Mouse (Mus musculus) hindbrain, postnatal 0 days (tissue): ENCODE measurements at regions not wholly inside any gene's neighbourhood (a gene's known extent, or its start where the extent isn't known, plus 50 kb on each side); places are given as distances from the start of the nearest gene placed in this dataset.

Source experiments
- ATAC-seq: fragments of 200-750 bp; cut with Nextera tagmentation; 2 replicates; pipeline ENCODE4 v1.8.0; 2017; ENCODE audit warnings: mild to moderate bottlenecking, moderate TSS enrichment, moderate library complexity
- DNase-seq: peaks from one replicate; pipeline ENCODE4 v3.0.0-alpha.2; 2015; ENCODE audit warnings: low spot score
- H3K27ac ChIP-seq: fragments of 300-500 bp; sonication (generic); 2 replicates; pipeline ENCODE4 v1.5.1; 2014; ENCODE audit warnings: mild to moderate bottlenecking
- H3K27me3 ChIP-seq: fragments of 300-500 bp; sonication (generic); 2 replicates; pipeline ENCODE4 v1.6.1; 2014; ENCODE audit warnings: low read length, mixed read lengths; ENCODE audit not compliant: insufficient read depth
- H3K36me3 ChIP-seq: fragments of 300-500 bp; sonication (generic); 2 replicates; pipeline ENCODE4 v1.6.1; 2014; ENCODE audit warnings: low read length, mixed read lengths; ENCODE audit not compliant: insufficient read depth
- H3K4me1 ChIP-seq: fragments of 300-500 bp; sonication (generic); 2 replicates; pipeline ENCODE4 v1.6.1; 2014; ENCODE audit warnings: antibody characterized with exemption, low read length, mixed read lengths; ENCODE audit not compliant: insufficient read depth
- H3K4me2 ChIP-seq: fragments of 300-500 bp; sonication (generic); 2 replicates; pipeline ENCODE4 v1.6.1; 2014; ENCODE audit warnings: low read depth, mild to moderate bottlenecking, low read length, moderate library complexity, mixed read lengths
- H3K4me3 ChIP-seq: fragments of 300-500 bp; sonication (generic); 2 replicates; pipeline ENCODE4 v1.5.1; 2014; ENCODE audit warnings: low read length
- H3K9ac ChIP-seq: fragments of 300-500 bp; sonication (generic); replicated peaks from 2 replicates; pipeline ENCODE4 v1.6.1; 2014; ENCODE audit warnings: mild to moderate bottlenecking, low read length, moderate library complexity, mixed read lengths
- H3K9me3 ChIP-seq: fragments of 300-500 bp; sonication (generic); 2 replicates; pipeline ENCODE4 v1.6.1; 2016; ENCODE audit warnings: low read length, mixed read lengths
- CTCF ChIP-seq: IDR thresholded peaks from 2 replicates; pipeline ENCODE4 v1.5.1; 2016; ENCODE audit warnings: antibody characterized with exemption, control low read depth, low read depth
- WGBS: fragments of 180-500 bp; shearing (Covaris S2); extraction: QIAGEN DNeasy Blood & Tissue Kit; methylation state at CpG from one replicate; pipeline ENCODE4 v1.1.7; 2014; 5-methylcytosine and 5-hydroxymethylcytosine counted together

DNA sequence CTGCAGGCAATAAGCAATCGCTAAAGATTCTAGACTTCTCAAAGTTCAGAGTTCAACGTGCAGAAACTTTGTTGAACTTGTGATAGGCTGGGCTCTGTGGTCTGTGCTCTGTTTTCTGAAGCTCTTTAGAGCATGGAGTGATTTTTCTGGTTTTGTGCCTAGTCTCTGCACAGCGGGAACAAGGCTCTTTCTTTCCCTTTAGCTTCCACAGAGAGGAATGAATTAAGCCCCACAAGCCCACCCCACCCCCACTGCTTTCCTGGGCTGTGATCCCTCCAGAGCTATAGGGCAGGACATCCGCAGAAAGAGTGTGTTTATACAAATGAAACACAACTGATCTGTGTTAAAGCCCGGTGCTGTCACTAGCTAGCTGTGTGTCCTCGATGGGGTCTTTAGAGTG is 264.3 kb downstream of the Tcf7l2 start:
- WGBS = 36% methylated on average over 6 of the region's 6 CpGs
- peak; percentile 58 for DNase-seq

DNA sequence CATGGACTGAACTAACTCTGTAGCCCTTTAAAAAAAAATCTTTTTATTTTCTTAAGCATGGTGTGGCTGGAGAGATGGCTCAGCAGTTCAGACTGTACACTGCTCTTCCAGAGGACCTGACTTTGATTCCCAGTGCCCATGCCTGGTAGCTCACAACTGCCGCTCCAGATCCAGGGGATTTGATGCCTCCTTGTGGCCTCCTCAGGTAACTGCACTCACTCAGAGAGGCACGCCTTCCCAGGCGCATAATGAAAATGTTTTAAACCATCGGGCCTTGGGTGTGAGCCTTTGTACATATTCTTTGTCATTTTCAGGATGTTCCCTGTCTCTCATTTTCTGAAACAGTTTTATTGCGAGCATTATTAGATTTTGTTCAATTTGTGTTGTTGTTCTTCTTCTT is 265.8 kb downstream of the Tcf7l2 start:
- ATAC-seq = no peak
- peak; percentile 13; the same call in 1 of the 2 replicates for TF ChIP-seq CTCF
- Histone ChIP-seq H3K4me3 (no peak overlapping the region), H3K9me3 (no peaks in the 10 kb centered on the region), H3K9ac (no peak overlapping the region), H3K27me3 (no peaks in the 10 kb centered on the region), H3K36me3 (no peaks in the 10 kb centered on the region), H3K27ac (no peak overlapping the region), H3K4me1 (no peaks in the 10 kb centered on the region), H3K4me2 (no peak overlapping the region)
- 96% methylated on average over 5 of the region's 5 CpGs for WGBS
- DNase-seq = no peak

More for the DNA sequence above, 264.3 kb downstream of the Tcf7l2 start:
- H3K9me3 ChIP-seq = no peaks in the 10 kb centered on the region
- no peak overlapping the region for H3K9ac ChIP-seq
- peak; percentile 69; the same call in 1 of the 2 replicates for ATAC-seq
- TF ChIP-seq CTCF = no peak
- no peaks in the 10 kb centered on the region for H3K36me3 ChIP-seq
- no peak overlapping the region for H3K4me3 ChIP-seq
- no peaks in the 10 kb centered on the region for H3K4me1 ChIP-seq
- H3K27ac ChIP-seq = no peak overlapping the region
- H3K27me3 ChIP-seq = no peaks in the 10 kb centered on the region
- no peak overlapping the region for H3K4me2 ChIP-seq

DNA sequence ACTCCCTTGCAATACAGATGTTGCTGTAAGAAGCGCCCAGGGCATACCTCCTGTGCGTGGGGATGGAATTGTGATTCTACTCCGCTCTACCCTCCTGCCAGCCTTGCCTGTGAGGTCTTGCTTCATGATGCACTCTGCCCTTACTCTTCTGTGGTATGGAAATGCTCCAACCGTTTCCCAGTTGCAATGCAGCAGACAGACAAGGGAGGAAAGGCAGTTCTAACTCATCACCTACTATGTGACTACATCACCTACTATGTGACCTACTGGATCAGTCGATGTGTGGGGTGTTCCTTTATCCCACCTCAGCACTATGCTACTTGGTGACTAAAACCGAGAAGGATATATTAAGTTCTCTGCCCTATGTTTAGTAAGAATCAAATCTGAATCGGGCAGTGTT is 269.1 kb downstream of the Tcf7l2 start:
- Histone ChIP-seq H3K4me1 (no peaks in the 10 kb centered on the region), H3K9me3 (no peaks in the 10 kb centered on the region), H3K9ac (no peak overlapping the region), H3K4me3 (no peak overlapping the region), H3K27ac (no peak overlapping the region), H3K4me2 (no peak overlapping the region), H3K27me3 (no peaks in the 10 kb centered on the region), H3K36me3 (no peaks in the 10 kb centered on the region)
- no peak for TF ChIP-seq CTCF
- WGBS = 90% methylated on average over 7 of the region's 7 CpGs
- DNase-seq (no peak), ATAC-seq (no peak)

DNA sequence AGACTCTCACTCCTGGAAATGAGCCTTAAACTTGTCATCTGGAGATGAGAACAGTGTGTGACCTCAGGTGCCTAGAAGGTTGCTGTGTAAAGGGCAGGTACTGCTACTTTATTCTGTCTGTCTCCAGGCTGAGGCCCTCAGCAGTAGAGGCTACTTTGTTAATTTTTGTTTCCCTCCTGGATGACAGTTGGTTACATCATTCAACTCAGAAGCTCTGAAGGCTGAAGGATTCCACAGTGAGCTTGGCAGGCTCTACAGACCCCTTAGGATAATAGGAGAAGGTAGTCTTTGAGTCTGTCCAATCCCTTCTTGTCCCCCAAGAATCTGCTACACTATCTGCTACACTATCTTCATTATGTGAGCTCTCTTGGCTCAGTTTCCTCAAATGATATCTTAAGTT is 269.7 kb downstream of the Tcf7l2 start:
- Histone ChIP-seq H3K4me3 (no peak overlapping the region), H3K4me2 (no peak overlapping the region), H3K9ac (no peak overlapping the region), H3K36me3 (no peaks in the 10 kb centered on the region), H3K27me3 (no peaks in the 10 kb centered on the region), H3K27ac (no peak overlapping the region), H3K4me1 (no peaks in the 10 kb centered on the region), H3K9me3 (no peaks in the 10 kb centered on the region)
- ATAC-seq (no peak), DNase-seq (no peak)
- TF ChIP-seq CTCF = no peak

DNA sequence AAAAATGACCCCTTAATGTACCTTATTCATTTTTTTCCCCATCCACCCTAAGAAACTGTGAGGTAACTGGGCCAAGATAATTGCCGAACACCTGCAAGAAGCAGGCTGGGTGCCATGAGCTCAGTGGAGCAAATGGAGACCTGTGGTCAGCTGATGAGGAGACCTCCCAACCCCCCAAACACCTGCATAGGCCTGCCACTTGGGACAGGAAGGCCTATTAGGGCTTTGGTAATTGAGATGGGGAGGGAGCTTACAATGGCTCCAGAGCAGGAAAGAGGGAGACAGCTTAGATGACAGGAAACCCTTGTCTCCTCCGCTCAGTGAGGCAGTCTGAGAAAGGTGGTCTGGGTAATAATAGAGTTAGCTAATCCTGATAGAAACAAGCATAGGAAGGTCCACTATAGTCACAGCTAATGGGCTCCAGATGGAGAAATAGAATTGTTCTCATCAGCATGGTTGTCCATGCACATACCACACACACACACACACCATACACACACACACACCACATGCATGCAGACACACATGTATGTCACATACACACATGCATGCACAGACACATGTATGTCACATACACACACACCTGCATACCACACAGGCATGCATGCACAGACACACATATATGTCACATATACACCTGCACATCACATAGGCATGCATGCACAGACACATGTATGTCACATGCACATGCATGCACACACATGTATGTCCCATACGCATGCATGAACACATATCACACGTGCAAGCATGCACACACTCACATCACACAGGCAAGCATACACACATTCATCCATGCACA is 270.2 kb upstream of the Habp2 start:
- no peak overlapping the region for H3K4me3 ChIP-seq

DNA sequence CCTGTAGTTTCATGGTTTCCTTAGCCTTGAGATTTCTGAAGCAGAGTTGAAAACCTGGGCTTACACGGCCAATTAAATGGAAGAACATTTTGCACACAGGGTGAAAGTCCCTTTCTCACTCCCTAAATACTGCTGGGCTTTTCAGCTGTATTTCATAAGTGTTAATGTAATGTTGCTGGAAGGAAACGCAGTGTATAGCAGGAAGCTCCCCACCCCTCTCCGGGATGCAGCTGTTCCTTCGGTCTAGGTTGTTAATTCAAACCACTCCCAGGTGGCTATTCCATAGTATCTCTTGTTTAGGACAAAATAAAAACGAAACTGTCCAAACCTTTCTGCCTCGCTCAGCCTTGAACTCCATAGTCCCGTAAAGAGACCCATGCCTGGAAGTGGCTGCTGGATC is 269.4 kb upstream of the Habp2 start:
- no peak overlapping the region for H3K4me2 ChIP-seq
- H3K4me1 ChIP-seq = no peaks in the 10 kb centered on the region
- H3K9ac ChIP-seq = no peak overlapping the region
- no peak overlapping the region for H3K27ac ChIP-seq
- DNase-seq = no peak
- TF ChIP-seq CTCF = no peak
- WGBS = 79% methylated on average over 7 of the region's 7 CpGs
- no peaks in the 10 kb centered on the region for H3K9me3 ChIP-seq
- no peaks in the 10 kb centered on the region for H3K27me3 ChIP-seq
- no peaks in the 10 kb centered on the region for H3K36me3 ChIP-seq
- no peak for ATAC-seq
- H3K4me3 ChIP-seq = no peak overlapping the region

More for the DNA sequence above, 270.2 kb upstream of the Habp2 start:
- WGBS = 94% methylated on average over 4 of the region's 4 CpGs
- no peaks in the 10 kb centered on the region for H3K27me3 ChIP-seq
- H3K4me1 ChIP-seq = no peaks in the 10 kb centered on the region
- no peaks in the 10 kb centered on the region for H3K9me3 ChIP-seq
- no peak overlapping the region for H3K27ac ChIP-seq
- DNase-seq = no peak
- no peaks in the 10 kb centered on the region for H3K36me3 ChIP-seq
- no peak overlapping the region for H3K9ac ChIP-seq
- no peak overlapping the region for H3K4me2 ChIP-seq
- TF ChIP-seq CTCF = no peak
- ATAC-seq = no peak

DNA sequence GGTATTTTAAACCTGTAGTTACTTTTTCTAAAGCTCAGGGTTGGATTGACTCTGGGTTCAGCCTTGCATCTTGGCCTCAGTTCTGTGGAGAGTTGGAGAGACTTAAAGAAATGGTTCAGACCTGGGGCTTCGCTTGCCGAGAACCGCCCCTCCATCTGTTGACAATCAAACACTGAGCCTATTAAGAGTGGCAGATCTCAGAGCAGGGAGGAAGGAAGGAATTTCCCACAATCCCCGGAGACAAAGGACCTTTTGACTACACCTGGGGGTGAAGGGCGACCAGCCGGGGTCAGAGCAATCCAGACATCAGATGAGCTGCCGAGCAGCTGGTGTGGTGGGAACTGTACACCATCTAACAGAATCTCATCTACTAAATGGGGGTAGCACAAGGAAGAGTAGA is 267.8 kb upstream of the Habp2 start:
- no peaks in the 10 kb centered on the region for H3K4me1 ChIP-seq
- H3K36me3 ChIP-seq = no peaks in the 10 kb centered on the region
- no peak overlapping the region for H3K4me3 ChIP-seq
- no peak overlapping the region for H3K4me2 ChIP-seq
- ATAC-seq (no peak), DNase-seq (no peak)
- no peaks in the 10 kb centered on the region; the same call in 1 of the 2 replicates for H3K27me3 ChIP-seq
- H3K9ac ChIP-seq = no peak overlapping the region
- H3K27ac ChIP-seq = no peak overlapping the region
- WGBS = 66% methylated on average over 7 of the region's 7 CpGs
- no peak for TF ChIP-seq CTCF
- no peaks in the 10 kb centered on the region for H3K9me3 ChIP-seq
